Mouse (Mus musculus): ENCODE measurements at regions not wholly inside any gene's neighbourhood (a gene's known extent, or its start where the extent isn't known, plus 50 kb on each side); places are given as distances from the start of the nearest gene placed in this dataset.

DNA sequence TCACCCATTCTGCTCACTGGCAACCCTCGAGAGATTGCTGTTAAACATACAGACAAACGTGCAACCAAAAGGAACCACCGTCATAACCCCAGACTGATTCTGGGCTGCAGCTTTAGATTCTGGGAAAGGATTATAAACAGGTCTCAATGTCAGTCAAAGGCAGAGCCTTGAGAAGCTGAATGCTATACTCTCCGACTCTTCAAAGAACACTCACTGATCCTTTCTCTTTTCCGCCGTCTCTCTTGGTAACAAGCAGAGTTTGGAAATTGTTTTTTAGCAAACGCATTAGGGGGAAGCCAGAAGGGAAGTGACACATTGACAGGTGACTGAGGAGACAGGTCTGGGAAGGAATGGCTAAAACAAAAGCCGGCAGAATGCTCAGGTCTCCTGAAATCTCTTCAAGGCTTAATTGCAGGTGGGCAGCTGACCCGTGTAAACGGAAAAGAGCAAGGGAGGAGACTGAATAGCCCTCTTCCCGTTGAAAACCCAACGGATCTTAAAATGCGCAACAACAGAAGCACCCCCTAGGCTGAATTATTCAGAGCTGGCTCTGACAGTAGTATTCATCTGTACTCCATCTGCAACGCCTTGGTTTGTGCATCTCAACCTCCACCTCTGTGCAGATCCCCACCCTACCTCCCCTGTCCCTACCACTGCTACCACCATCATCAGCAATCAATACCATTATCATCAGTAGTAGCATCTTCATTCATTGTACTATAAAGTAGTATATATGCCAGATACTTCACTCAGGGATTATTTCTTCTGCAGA, 219.6 kb downstream of the Tmem38b start:
- no peak for DNase-seq (ENCODE audit: low spot score)

DNA sequence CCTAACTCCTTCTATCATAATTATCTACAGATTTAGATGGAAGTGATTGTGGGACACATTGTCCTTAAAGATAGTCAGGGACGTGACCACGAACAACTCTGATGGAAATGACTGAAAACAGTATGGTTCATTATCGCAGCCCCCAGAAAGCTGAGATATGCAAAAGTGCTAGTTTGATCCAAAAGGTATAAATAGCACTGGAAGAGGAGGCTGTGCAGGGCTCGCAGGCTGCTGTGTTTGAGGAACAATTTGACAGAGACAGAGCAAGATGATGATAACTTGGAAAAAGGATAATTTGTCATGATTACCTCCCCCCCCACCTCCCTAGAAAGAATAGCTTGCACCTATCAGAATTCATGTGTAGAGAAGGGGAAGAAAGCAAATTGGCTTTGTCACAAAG, 238.5 kb downstream of the Tmem38b start:
- no peak for DNase-seq (ENCODE audit: low spot score)

DNA sequence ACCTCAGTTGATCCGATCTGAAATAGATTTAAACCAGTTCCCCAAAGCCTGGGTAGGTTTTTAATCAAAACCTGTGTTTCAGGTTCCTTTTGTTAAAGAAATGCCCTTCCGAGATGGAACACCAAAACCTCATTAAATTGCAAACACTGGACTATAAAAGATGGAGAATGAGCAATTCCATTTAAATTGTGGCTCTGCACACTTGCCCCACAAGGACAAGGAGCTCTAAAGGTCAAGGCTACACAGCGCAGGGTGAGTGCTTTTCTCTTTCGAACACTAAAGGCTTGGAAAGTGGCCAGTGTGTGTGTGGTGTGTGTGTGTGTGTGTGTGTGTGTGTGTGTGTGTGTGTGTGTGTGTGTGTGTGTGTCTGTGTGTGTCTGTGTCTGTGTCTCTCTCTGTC, 246.1 kb downstream of the Tmem38b start:
- DNase-seq (ENCODE audit: low spot score), result peak; percentile 29

DNA sequence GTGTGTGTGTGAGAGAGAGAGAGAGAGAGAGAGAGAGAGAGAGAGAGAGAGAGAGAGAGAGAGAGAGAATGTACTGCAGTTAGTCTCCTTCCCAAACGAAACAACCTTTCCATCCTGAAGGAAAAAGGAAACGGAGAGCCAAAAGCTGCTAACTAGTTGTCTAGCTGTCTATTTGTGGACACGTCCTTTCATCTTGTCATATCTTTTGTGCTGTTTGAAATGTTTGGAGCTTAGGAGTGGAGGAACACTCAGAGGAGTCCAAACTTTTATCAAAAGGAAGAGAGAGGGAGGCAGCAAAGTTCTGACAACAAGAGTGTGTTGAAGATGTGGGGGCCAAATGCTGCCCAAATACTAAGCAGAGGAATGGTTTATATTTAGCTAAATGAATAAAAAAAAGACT, 246.6 kb downstream of the Tmem38b start:
- no peak for DNase-seq (ENCODE audit: low spot score)

DNA sequence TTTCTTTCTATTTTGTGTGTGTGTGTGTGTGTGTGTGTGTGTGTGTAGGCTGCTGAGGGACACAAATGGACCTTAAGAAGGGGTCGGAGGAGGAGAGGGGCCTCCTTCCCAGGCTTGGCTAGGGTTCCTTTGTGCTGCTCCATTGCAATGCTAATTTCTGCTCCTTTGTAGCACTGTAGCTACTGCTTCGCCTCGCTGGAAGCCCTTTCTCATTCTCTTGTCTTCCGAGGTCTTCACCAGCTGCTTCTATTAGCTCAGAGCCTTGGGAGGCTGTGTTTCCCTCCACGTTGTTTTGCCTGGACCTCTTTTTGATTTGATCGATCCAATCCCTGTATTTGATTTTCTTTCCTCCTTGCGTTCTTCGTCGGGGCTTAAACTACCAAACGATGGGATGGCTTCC, 247.1 kb downstream of the Tmem38b start:
- DNase-seq (ENCODE audit: low spot score), result peak; percentile 78

DNA sequence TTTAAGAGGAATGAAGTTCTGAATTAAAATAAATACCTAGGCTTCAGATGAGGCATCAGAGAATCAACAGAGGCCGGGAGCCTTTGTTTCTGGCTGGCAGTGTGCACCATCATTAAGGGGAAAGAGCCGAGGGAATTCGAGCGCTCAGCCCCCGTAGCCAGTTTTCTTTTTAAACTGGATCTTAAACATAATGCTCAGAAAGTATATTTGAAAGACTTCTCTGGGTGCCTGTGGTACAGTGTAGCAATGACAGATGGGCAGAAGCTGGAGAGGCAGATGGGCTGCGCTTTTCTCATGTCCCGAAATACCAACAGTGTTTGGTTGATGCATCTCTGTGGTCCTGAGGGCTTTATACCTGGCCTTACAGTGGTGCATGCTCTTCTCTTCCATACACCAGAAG, 247.6 kb downstream of the Tmem38b start:
- DNase-seq (ENCODE audit: low spot score), result peak; percentile 22

DNA sequence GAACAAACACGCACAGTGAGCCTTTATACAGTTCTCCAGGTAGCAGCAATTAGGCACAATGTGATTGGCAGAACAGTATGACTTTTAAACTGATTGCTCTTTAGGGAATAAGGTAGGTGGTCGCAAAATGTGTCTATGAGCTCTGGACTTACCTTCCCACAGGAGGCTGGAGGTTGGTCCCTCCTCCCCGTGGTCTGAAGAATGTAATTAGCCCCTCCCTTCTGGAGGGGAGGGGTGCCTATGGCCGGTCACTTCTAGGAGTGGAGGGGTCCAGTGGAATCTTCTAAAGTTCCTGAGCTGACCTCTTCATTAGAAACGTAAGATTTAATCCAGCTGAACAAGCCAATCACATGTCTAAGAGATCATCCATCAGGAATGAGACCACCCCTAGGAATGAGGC, 248.4 kb downstream of the Tmem38b start:
- DNase-seq (ENCODE audit: low spot score), result no peak

DNA sequence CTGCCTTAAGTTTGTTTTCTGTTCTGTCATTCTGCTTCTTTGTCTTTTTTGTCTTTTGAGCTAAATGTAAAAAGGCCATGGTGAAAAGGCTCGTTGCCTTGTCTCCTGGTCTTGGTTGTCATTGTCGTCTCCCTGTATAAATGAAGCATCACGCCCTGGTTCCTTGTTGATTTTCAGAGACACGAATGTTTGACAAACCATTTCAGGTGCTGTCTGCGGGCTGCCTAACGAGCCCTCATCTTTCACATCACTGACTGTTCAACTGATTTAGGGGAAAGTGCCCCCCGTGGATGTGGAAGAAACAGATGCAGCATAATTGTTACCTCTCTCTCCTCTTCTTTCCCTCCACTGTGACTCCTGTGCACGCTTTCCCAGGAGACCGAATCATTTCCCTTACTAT, 254.7 kb downstream of the Tmem38b start:
- no peak for DNase-seq (ENCODE audit: low spot score)

DNA sequence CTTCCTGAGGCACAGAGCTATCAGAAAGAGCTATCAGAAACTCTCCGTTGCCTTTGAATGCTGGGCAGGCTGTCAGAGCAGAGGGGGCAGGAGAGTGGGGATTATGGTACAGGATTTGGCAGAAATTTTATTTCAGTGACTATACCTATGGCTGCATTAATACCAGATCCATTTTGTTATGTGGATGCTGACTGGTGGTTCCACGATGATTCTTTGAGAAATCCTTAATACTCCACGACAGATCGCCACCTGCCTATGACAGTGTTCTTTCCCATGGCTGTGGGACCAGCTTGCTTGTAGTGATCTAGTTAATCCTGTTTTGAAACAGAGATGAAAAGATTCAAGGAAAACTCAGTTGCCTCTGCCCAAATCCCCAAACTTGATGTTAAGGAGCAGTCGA, 255.6 kb downstream of the Tmem38b start:
- no peak for DNase-seq (ENCODE audit: low spot score)

DNA sequence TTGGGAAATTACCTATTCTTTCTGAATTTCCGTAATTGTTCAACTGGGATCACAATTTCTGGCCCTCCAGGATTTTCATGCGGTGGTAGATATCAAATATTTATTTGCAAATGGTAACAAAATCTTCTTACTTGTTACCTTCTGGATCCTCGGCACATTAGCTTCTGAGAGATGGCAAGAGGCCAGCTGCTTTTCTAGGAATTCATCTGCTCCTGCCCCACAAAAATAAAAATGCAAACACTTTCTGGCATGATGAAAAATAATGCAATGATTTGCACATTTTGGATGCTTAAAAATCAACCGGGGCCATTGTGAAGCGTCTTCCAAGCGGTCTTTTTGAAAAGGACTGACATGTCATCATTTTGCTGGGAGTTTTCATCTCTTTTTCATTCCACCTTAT, 258.9 kb downstream of the Tmem38b start:
- no peak for DNase-seq (ENCODE audit: low spot score)

DNA sequence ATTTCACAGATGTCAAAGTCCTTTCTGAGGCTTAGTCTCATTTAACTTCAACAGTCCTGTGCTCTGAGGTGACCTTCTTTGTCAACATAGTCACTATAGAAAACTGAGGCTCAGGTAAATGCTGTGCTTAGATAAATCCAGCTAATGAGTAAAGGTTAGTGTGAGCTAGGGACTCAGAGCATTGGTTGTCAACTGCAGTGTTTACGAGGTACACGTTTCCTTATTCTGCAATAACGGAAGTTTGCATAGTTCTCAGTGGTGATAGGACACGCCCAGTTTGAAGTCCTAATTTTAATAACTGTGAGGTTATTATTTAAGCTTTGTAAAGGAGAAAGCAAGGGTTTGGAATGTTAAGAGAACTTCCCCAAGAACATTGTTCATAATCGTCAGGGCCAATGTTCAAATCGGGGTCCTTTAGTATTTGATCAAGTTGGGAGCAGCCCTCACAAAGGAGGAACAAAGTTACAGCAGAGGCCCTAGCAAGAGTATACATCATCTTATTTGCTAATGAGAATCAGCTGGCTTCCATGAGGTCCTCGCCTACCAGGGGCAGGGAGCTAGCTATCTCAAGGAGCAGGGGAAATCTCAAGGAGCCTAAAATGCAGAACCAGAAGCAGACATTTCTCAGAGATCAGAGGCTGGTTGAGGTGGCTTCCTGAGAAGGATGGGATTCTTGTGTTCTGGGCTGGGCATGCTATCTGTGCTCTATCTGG, 268.6 kb downstream of the Tmem38b start:
- DNase-seq (ENCODE audit: low spot score), result no peak

DNA sequence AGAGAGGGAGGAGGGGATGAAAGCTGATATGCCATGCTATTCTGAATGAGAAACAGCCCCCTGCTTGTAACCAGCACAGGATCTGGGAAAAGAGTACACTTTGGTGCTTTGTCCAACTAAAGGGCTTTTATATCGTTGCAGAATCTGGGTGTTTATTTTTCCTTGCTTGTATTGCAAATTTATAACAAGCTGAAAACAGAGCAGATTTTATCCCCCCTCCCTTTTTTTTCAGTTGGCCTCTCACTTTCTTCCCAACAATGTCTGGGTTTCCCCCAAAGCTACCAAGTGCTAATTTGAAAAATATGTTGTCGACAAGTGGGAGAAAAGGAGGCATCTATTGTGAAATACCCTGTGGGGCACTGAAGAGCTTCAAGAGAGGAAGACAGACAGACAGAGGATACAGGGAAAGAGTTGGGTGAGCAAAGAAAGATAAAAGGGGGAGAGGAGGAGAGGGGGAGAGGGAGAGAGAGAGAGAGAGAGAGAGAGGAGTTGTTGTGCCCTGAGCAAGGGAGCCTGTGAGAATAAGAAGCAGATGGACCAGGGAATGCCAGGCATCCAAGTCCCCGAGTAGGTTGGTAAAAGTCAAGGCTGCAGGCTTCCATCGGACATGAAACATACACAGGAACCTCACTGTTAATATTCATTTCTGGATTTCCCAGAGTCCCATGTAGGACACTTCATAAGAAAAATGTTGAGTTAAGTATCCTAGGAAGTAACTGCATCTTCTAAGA, 269.5 kb downstream of the Tmem38b start:
- peak; percentile 24 for DNase-seq (ENCODE audit: low spot score)

DNA sequence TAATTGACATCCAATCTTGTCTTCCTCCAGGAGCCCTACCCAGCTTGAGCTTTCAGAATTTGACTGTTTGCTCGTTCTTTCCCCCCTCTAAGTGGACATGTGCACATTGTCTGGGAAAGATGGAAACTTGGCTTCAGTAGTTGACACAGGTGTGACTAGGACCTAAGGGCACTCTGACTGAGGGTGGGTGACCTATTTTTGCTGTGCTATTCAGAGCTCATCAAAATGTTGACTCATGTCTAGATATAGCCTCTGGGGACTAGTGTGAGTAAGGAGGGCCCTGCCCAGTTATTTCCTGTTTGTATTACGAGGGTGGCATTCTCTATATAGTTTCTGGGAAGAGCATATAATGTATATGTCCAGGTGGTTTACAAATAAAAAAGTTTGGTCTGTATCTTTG, 271.7 kb downstream of the Tmem38b start:
- no peak for DNase-seq (ENCODE audit: low spot score)

DNA sequence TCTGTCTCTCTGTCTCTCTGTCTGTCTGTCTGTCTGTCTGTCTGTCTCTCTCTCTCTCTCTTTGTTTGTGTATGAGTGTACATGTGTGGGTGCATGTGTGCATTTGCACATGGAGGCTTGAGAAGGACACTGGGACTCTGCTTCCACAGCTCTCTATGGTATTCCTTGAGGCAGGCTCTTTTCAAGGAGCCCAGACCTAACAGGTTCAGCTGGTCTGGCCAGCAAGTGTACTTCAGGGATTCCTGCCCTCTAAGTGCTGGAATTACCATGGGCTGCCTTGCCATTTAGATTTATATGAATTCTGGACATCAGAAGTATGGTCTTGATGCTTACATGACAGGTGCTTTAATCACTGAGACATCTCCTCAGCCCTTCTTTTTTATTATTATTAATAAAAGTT, 274.4 kb downstream of the Tmem38b start:
- no peak for DNase-seq (ENCODE audit: low spot score)

DNA sequence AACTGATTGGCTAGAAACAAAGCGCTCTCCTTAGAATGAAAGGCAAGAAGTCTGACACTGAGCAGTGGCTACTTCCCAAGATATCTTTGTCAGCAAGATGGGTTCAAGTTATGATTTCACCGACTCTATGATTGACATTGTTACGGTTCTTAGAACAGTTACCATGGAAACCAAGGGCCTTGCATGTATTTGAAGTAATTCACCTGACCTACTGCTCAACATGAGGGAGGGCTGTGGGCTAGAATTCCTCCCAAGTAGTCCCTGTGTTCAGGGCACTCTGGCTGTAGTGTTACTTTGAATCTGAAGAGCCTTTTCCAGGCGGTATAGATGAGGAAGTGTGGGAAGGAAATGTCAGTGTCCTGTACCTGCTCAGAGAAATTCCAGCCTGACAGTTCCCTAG, 281.1 kb downstream of the Tmem38b start:
- no peak for DNase-seq (ENCODE audit: low spot score)

DNA sequence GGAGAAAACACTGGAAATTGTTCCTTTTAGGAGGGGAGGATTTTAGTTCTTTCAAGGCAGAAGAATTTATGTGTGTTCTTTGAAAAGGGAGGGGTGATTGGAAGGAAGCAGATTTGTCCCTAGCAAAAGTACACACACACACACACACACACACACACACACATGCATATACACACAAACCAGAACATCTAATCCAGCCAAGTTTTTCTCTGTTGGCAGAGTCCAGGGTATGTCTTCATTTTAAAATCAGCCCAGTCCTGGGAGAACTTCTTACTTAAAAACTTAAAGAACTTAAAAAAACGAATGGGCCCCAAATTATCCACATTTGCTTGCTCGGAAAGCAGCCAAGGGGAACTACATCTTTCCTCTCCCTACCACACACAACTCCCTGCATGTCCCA, 290.5 kb downstream of the Tmem38b start:
- DNase-seq (ENCODE audit: low spot score), result no peak

DNA sequence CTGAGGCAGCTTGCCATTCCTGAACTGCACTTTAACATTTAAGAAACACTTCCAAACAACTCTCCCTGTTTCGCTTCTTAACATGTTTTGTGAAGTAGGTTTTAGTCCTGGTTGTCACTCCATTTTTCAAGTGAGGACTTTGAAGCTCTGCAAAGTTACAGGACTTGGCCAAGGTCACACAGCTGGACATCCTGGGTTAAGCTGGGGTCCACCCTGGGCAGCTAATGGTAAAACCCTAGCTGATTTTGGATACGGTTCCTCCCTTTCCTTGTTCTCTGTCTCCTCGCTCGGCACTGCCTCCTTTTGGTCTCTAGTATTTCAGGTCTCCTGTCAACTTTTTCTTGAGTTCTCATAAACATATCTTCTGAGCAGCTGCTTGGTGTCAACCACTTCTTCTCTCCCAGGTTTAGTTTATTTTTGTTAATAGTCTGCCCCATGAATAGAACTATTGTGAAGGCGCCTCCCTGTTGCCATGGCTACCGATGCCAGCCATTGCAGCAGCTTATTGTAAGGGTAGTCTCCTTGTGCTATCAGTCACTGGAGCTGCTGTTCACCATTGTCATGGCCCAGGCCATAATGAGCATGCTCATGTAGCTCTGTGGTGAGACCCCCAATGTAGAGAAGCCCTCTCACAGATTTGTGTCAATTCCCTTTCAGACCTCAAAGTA, 292.5 kb downstream of the Tmem38b start:
- peak; percentile 72 for DNase-seq (ENCODE audit: low spot score)

DNA sequence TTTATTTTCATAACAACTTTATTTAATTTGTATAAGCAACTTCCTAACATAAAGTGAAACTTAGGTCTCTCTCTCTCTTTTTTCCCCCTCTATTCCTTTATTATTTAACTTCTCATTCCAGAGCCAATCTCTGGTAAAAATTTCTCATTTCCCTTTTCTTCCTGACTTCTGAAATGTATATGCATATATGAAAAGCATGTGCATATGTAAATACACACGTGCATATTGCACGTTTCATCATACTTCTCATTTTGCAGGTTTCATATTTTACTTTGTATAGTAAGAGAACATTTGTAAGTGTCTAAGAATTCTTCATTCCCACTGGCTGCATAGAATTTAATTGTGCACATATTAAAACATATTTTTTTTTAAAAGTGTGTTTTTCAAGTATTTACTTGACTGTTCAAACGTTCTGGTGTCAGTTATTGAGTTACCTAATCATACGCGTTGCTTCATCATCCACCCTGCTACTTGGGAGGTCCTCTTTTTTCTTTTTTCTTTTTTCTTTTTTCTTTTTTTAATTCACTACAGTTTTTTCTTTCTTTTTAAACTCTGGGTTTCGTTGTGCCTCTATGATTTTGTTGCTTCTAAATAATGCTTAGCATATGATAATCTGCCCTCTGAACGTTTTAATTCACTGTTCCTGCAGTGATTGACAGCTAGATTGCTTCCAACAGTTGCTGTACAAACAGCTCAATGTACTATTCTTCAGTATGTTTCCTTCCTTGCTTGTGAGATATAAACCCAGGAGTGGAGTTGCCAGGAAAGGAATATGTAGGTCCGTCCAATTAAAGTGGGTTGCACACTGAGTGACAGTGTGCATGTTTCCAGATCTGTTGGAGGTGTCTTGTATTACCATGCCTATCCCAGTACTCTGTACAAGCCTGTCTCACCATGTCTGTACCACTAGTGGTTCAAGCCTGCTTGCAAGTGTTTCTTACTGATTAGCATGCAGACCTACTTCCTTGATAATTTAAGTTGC, 303.2 kb downstream of the Tmem38b start:
- peak; percentile 17 for DNase-seq (ENCODE audit: low spot score)

DNA sequence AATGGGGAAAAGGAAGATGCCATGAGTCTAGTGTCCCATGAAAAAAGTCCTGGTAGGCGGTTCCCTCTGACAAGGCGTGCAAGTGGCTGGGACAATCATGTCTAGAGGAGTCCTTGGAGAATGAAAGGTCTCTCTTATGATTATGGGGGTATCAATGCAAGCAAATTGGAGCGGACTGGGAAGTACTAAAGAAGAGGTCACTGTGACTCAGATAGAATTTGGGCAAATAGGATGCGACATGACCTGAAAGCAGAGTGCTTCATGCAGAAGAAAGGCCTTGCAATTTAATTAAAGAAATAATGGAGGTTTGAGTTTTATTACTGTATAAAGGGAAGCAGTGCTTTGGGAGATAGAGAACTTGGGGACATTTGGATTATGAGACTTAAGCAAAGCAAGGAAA, 330.3 kb downstream of the Tmem38b start:
- DNase-seq (ENCODE audit: low spot score), result no peak

DNA sequence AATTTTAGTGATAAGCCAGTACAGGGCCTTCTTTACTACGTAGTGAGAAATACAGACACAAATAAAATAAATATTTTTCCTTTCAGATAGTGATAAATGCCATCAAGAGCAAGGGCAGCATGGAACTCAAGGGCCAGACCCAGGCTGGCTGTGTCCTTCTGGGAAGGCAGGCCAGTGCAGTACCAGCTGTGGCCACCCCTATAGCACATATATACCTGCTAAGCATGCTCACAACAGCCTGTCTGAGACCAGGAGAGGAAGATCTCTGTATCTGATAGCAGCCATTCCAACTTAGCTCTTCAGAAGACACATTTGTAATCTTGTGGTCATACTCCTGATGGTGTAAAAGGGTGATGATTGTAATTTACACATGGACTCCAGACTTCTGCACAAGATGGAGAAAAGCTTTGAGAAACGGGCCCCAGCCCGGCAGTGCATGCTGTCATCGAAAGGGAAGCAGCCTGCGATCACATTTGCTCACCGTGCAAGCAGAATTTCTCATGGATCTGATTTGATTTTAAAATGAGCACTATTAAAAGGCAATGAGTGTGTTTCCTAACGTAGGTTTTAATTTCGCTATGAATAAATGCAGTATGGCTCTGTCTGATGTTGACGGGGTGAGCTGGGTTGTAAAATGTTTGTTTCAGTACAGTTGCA, 335.6 kb downstream of the Tmem38b start:
- no peak for DNase-seq (ENCODE audit: low spot score)

DNA sequence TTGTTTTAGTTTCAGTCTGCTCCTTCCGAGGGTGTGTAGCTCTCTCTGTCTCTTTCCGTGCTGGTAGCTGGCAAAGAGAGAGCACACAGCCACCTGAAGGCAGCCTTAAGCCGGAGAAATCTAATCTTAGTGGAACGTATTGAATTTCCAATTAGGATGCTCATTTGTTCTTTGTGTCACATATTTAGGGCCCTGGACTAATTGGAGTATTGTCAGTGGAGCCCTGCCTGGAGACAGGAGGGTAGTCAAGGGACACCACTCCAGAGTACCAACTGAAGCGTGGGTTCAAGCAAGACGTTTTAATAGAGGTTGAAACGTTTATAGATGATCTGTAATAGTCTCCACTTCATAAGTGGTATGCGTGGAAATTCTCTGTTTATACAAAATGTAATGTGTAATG, 336.5 kb downstream of the Tmem38b start:
- DNase-seq (ENCODE audit: low spot score), result no peak
